Mouse (Mus musculus) hematopoietic stem cell, adult 5-6 weeks (primary cell): ENCODE measurements at regions not wholly inside any gene's neighbourhood (a gene's known extent, or its start where the extent isn't known, plus 50 kb on each side); places are given as distances from the start of the nearest gene placed in this dataset.
"Not testable (repeated sequence)": the region's sequence is repeated elsewhere in the genome, so short reads cannot be mapped to it uniquely, and the experiment has no call there.

Experiments used
- ATAC-seq, 2 experiments: fragments of 125-278 bp in 1 of 2; replicated peaks in 1 of 2; 2 replicates each; pipeline ENCODE4 v1.8.0; 2016 to 2017; ENCODE audit warnings: inconsistent platforms in 2 of 2, mild to moderate bottlenecking in 2 of 2, moderate number of reproducible peaks in 2 of 2, low read depth in 1 of 2, moderate TSS enrichment in 1 of 2; ENCODE audit not compliant: low FRiP score in 2 of 2, poor library complexity in 2 of 2, severe bottlenecking in 2 of 2, insufficient read depth in 1 of 2, low TSS enrichment in 1 of 2

- no peak for ATAC-seq
Observed at GRCm38 (mm10) chr13:16416356-16417019, 404.8 kb downstream of the Inhba start.

GRCm38 (mm10) chr13:16424147-16424546 is 412.5 kb downstream of the Inhba start:
- ATAC-seq, result no peak

GRCm38 (mm10) chr13:16435436-16435835 is 423.8 kb downstream of the Inhba start:
- no peak for ATAC-seq

- 0 out of 4 replicates have a peak, but pooled peaks of 1 of the 2 experiments have one; percentile 22 for ATAC-seq
Observed at GRCm38 (mm10) chr13:16453234-16453633, 441.6 kb downstream of the Inhba start.

GRCm38 (mm10) chr13:16459743-16460142 is 448.1 kb downstream of the Inhba start:
- peak; percentile 70 to 89; a peak in 3 of 4 replicates for ATAC-seq

GRCm38 (mm10) chr13:16461681-16462080 is 450.0 kb downstream of the Inhba start:
- ATAC-seq, result no peak

GRCm38 (mm10) chr13:16464823-16465222 is 453.2 kb downstream of the Inhba start:
- ATAC-seq, result no peak

- no peak for ATAC-seq
Observed at GRCm38 (mm10) chr13:16465317-16465716, 453.7 kb downstream of the Inhba start.

- ATAC-seq, result no peak
Observed at GRCm38 (mm10) chr13:16465812-16466211, 454.2 kb downstream of the Inhba start.

GRCm38 (mm10) chr13:16476515-16476914 is 464.9 kb downstream of the Inhba start:
- ATAC-seq, result no peak

GRCm38 (mm10) chr13:16487292-16487691 is 475.6 kb downstream of the Inhba start:
- no peak for ATAC-seq

- not testable (repeated sequence) for ATAC-seq
Observed at GRCm38 (mm10) chr13:16490680-16491079, 479.0 kb downstream of the Inhba start.

- ATAC-seq, result no peak
Observed at GRCm38 (mm10) chr13:16498052-16498451, 486.4 kb downstream of the Inhba start.

- no peak for ATAC-seq
Observed at GRCm38 (mm10) chr13:16512876-16513275, 501.2 kb downstream of the Inhba start.

GRCm38 (mm10) chr13:16515195-16515594 is 503.5 kb downstream of the Inhba start:
- no peak for ATAC-seq

- ATAC-seq, result no peak
Observed at GRCm38 (mm10) chr13:16529036-16529435, 517.4 kb downstream of the Inhba start.

- ATAC-seq, result no peak
Observed at GRCm38 (mm10) chr13:16543771-16544170, 532.1 kb downstream of the Inhba start.

GRCm38 (mm10) chr13:16550060-16550459 is 538.4 kb downstream of the Inhba start:
- no peak for ATAC-seq

GRCm38 (mm10) chr13:16564988-16565387 is 553.3 kb downstream of the Inhba start:
- ATAC-seq, result no peak
